8 mouse cellular contexts compared by ENCODE assay signal in genomic region chr5:142960775-142961271, GRCm38 (mm10). TPM values are rescaled to one million over a fixed set of nuclear protein-coding genes. Genes with fewer than 3 reads are reported as not detected.
A peak's percentile ranks its signal among the peaks of the same experiment; 100 is the strongest.
DNase-seq lines count a peak whose midpoint lies in the region; ATAC-seq and TF ChIP-seq lines count a peak whose summit lies in the region.

No protein-coding gene starts in this region.

- peaks cover 1% of the 10 kb centered on the region; the same call in 1 of the 2 replicates for H3K36me3 ChIP-seq in ES-E14 (ENCODE audit: control insufficient read depth, insufficient read depth, low read length, poor library complexity, severe bottlenecking)
- peaks cover under 1% of the 10 kb centered on the region; the same call in 1 of the 2 replicates for H3K36me3 ChIP-seq in embryonic facial prominence, embryonic 15.5 days
- H3K36me3 ChIP-seq in hindbrain, embryonic 15.5 days = no peaks in the 10 kb centered on the region
- H3K36me3 ChIP-seq in lung, postnatal 0 days (ENCODE audit: insufficient read depth, low read length) = no peaks in the 10 kb centered on the region
- H3K36me3 ChIP-seq in small intestine, adult 2 months (ENCODE audit: control insufficient read depth, insufficient read depth, low read length) = no peaks in the 10 kb centered on the region

- ATAC-seq in embryonic facial prominence, embryonic 15.5 days (ENCODE audit: insufficient number of reproducible peaks, low FRiP score, low TSS enrichment, low read depth) = no peak
- ATAC-seq in hindbrain, embryonic 15.5 days (ENCODE audit: low FRiP score, low read depth) = no peak
- ATAC-seq in lung, postnatal 0 days = no peak

- TF ChIP-seq CTCF in lung, postnatal 0 days (IDR thresholded peaks at IDR 0.05) = no peak
- no peak for TF ChIP-seq CTCF in small intestine, adult 2 months (IDR thresholded peaks at IDR 0.05; ENCODE audit: extremely low read depth, insufficient read length, insufficient replicate concordance, low read depth, low read length)

- no peaks in the 10 kb centered on the region for H3K9me3 ChIP-seq in ES-E14 (ENCODE audit: control insufficient read depth, insufficient read depth, low read depth, low read length)
- no peaks in the 10 kb centered on the region for H3K9me3 ChIP-seq in embryonic facial prominence, embryonic 15.5 days (replicated peaks)
- H3K9me3 ChIP-seq in hindbrain, embryonic 15.5 days = no peaks in the 10 kb centered on the region
- H3K9me3 ChIP-seq in lung, postnatal 0 days (ENCODE audit: low read length) = no peaks in the 10 kb centered on the region

- TF ChIP-seq EP300 in lung, postnatal 0 days (IDR thresholded peaks at IDR 0.05) = no peak

- in situ Hi-C loops in ES-E14 (cut with MboI; ENCODE audit: low sequenced_read_pairs in 2 of 2, unreplicated experiment in 2 of 2) = no loop called here

- under 1% methylated on average over 59 of the region's 59 CpGs for WGBS in embryonic facial prominence, embryonic 15.5 days
- under 1% methylated on average over 59 of the region's 59 CpGs for WGBS in hindbrain, embryonic 15.5 days
- 2% methylated on average over 57 of the region's 59 CpGs for WGBS in lung, postnatal 0 days
- 1% methylated on average over 59 of the region's 59 CpGs for WGBS in small intestine, adult 2 months

- DNase-seq in kidney, adult 18-20 months = peak; percentile 16
- no peak for DNase-seq in kidney, adult 9 months
- DNase-seq in ES-E14 (ENCODE audit: low read depth, low spot score) = no peak
- DNase-seq in lung, postnatal 0 days (ENCODE audit: low spot score) = peak; percentile 21
- no peak for DNase-seq in cerebellum, postnatal 36 days

- H3K4me3 ChIP-seq in ES-E14 (ENCODE audit: insufficient read depth in 1 of 2, low read depth in 1 of 2, low read length in 2 of 2, poor library complexity in 1 of 2, severe bottlenecking in 1 of 2) = peak overlapping the region; percentile 78 to 79
- peak overlapping the region; percentile 75 for H3K4me3 ChIP-seq in embryonic facial prominence, embryonic 15.5 days (replicated peaks)
- H3K4me3 ChIP-seq in hindbrain, embryonic 15.5 days = peak overlapping the region; percentile 68
- peak overlapping the region; percentile 63 for H3K4me3 ChIP-seq in lung, postnatal 0 days (ENCODE audit: low read depth, low read length)
- H3K4me3 ChIP-seq in small intestine, adult 2 months (ENCODE audit: low read depth, low read length) = peak overlapping the region; percentile 60

- TF ChIP-seq POLR2A in small intestine, adult 2 months (IDR thresholded peaks at IDR 0.05; ENCODE audit: low read depth, low read length) = no peak

- peaks cover 3 to 17% of the 10 kb centered on the region in 2 experiments; a peak in 3 of 4 replicates for H3K4me1 ChIP-seq in ES-E14 (ENCODE audit: control insufficient read depth in 2 of 2, insufficient read depth in 2 of 2, low read length in 2 of 2, poor library complexity in 1 of 2)
- H3K4me1 ChIP-seq in embryonic facial prominence, embryonic 15.5 days = peaks cover 42% of the 10 kb centered on the region
- H3K4me1 ChIP-seq in hindbrain, embryonic 15.5 days (replicated peaks) = peaks cover 36% of the 10 kb centered on the region
- H3K4me1 ChIP-seq in lung, postnatal 0 days (ENCODE audit: insufficient read depth, low read depth, low read length) = peaks cover 9% of the 10 kb centered on the region
- H3K4me1 ChIP-seq in small intestine, adult 2 months (ENCODE audit: control insufficient read depth, insufficient read depth, insufficient read length, low read length) = peaks cover 13% of the 10 kb centered on the region

- H3K9ac ChIP-seq in ES-E14 (ENCODE audit: insufficient read depth, low read depth, low read length, poor library complexity, severe bottlenecking) = peak overlapping the region; percentile 84
- peak overlapping the region; percentile 86 for H3K9ac ChIP-seq in embryonic facial prominence, embryonic 15.5 days
- H3K9ac ChIP-seq in hindbrain, embryonic 15.5 days = peak overlapping the region; percentile 87
- H3K9ac ChIP-seq in lung, postnatal 0 days (replicated peaks; ENCODE audit: low read depth) = peak overlapping the region; percentile 74

- H3K27me3 ChIP-seq in embryonic facial prominence, embryonic 15.5 days = no peaks in the 10 kb centered on the region
- H3K27me3 ChIP-seq in hindbrain, embryonic 15.5 days = no peaks in the 10 kb centered on the region
- H3K27me3 ChIP-seq in lung, postnatal 0 days (replicated peaks; ENCODE audit: insufficient read depth, low read length) = no peaks in the 10 kb centered on the region
- peaks cover 37% of the 10 kb centered on the region for H3K27me3 ChIP-seq in small intestine, adult 2 months (ENCODE audit: control insufficient read depth, insufficient read depth, low read length)

- H3K27ac ChIP-seq in ES-E14 (ENCODE audit: insufficient read depth, low read depth, low read length, poor library complexity, severe bottlenecking) = no peak overlapping the region; the same call in 1 of the 2 replicates
- H3K27ac ChIP-seq in embryonic facial prominence, embryonic 15.5 days (replicated peaks) = peak overlapping the region; percentile 98
- peak overlapping the region; percentile 92 for H3K27ac ChIP-seq in hindbrain, embryonic 15.5 days (replicated peaks)
- peak overlapping the region; percentile 84 for H3K27ac ChIP-seq in lung, postnatal 0 days (ENCODE audit: low read length)
- H3K27ac ChIP-seq in small intestine, adult 2 months (ENCODE audit: insufficient read depth, low read depth, low read length) = peak overlapping the region; percentile 6; the same call in 1 of the 2 replicates

- peak overlapping the region; percentile 88 for H3K4me2 ChIP-seq in embryonic facial prominence, embryonic 15.5 days (replicated peaks)
- peak overlapping the region; percentile 95 for H3K4me2 ChIP-seq in hindbrain, embryonic 15.5 days
- H3K4me2 ChIP-seq in lung, postnatal 0 days (replicated peaks; ENCODE audit: low read depth, low read length) = peak overlapping the region; percentile 79

TF ChIP-seq in ES-E14, 5 proteins besides CTCF, POLR2A, EP300 and RAD21:
- TF ChIP-seq HCFC1 (IDR thresholded peaks at IDR 0.05; ENCODE audit: borderline replicate concordance, insufficient read depth, low read length) = no peak
- TF ChIP-seq CHD2 (IDR thresholded peaks at IDR 0.05; ENCODE audit: low read depth, low read length) = no peak
- TF ChIP-seq MAFK (IDR thresholded peaks at IDR 0.05; ENCODE audit: insufficient read depth, low read depth, low read length) = no peak
- no peak for TF ChIP-seq ZNF384 (IDR thresholded peaks at IDR 0.05; ENCODE audit: low read depth, low read length)
- TF ChIP-seq ZC3H11A (IDR thresholded peaks at IDR 0.05; ENCODE audit: borderline replicate concordance, low read depth, low read length) = no peak
TF ChIP-seq in ES-E14: peak in this region for 0.

RNA-seq across cellular contexts. Expression of gene Fscn1, which starts 0.7 kb away (rescaled TPM):
- total RNA-seq in ES-E14 (2012; rRNA removed) = 161 and 310 TPM in 2 replicates
- 328 TPM in 2 replicates for polyA plus RNA-seq in embryonic facial prominence, embryonic 15.5 days (2015; fragmentation: Nextera tagmentation; extraction: Ambion mirVana)
- polyA plus RNA-seq in hindbrain, embryonic 15.5 days (2015; fragmentation: Nextera tagmentation; extraction: Ambion mirVana) = 488 and 506 TPM in 2 replicates
- polyA plus RNA-seq in lung, postnatal 0 days (2015; fragmentation: Nextera tagmentation; extraction: Ambion mirVana) = 69.1 and 81.4 TPM in 2 replicates
- 12.3 and 15.0 TPM in 2 replicates for polyA plus RNA-seq in small intestine, adult 2 months (2012; rRNA removed)

RNA-seq across cellular contexts. Expression of gene Actb, which starts 54.3 kb away (rescaled TPM):
- 3,755 and 4,692 TPM in 2 replicates for total RNA-seq in ES-E14 (2012; rRNA removed)
- 12,790 and 13,060 TPM in 2 replicates for polyA plus RNA-seq in embryonic facial prominence, embryonic 15.5 days (2015; fragmentation: Nextera tagmentation; extraction: Ambion mirVana)
- 13,458 and 13,965 TPM in 2 replicates for polyA plus RNA-seq in hindbrain, embryonic 15.5 days (2015; fragmentation: Nextera tagmentation; extraction: Ambion mirVana)
- polyA plus RNA-seq in lung, postnatal 0 days (2015; fragmentation: Nextera tagmentation; extraction: Ambion mirVana) = 18,716 and 19,008 TPM in 2 replicates
- polyA plus RNA-seq in small intestine, adult 2 months (2012; rRNA removed) = 4,701 and 11,894 TPM in 2 replicates

Comparison
In these comparisons a context has a peak if more than half of its experiments do, and no peak if none do; other contexts are left out.
1. DNase-seq: peak in kidney, adult 18-20 months (single experiment) and lung, postnatal 0 days (single experiment); none in kidney, adult 9 months (single experiment), ES-E14 (single experiment) and cerebellum, postnatal 36 days (0 of 2).
2. Peak in every context shown above with its lines, with median percentiles within 50 percentile points of each other: H3K4me3 ChIP-seq, H3K9ac ChIP-seq and H3K4me2 ChIP-seq.